Mouse (Mus musculus) forebrain, embryonic 10.5 days (tissue): ENCODE data around the gene Crlf1. TPM values are rescaled to one million over a fixed set of nuclear protein-coding genes. Genes with fewer than 3 reads are reported as not detected.

Source experiments
- DNase-seq: peaks from one replicate; pipeline ENCODE4 v3.0.0-alpha.2; 2017; ENCODE audit warnings: low spot score; ENCODE audit errors: extremely low spot score
- H3K27ac ChIP-seq: fragments of 300-500 bp; sonication (generic); 2 replicates; pipeline ENCODE4 v1.5.1; 2016; ENCODE audit warnings: mild to moderate bottlenecking
- H3K27me3 ChIP-seq: fragments of 300-500 bp; sonication (generic); 2 replicates; pipeline ENCODE4 v1.6.1; 2016; ENCODE audit warnings: mild to moderate bottlenecking; ENCODE audit not compliant: poor library complexity, severe bottlenecking
- H3K36me3 ChIP-seq: fragments of 300-500 bp; sonication (generic); replicated peaks from 2 replicates; pipeline ENCODE4 v1.6.1; 2016; ENCODE audit warnings: mild to moderate bottlenecking, moderate library complexity
- H3K4me1 ChIP-seq: fragments of 300-500 bp; sonication (generic); 2 replicates; pipeline ENCODE4 v1.6.1; 2016
- H3K4me3 ChIP-seq: fragments of 300-500 bp; sonication (generic); 2 replicates; pipeline ENCODE4 v1.5.1; 2016; ENCODE audit warnings: mild to moderate bottlenecking, moderate library complexity
- H3K9me3 ChIP-seq: fragments of 300-500 bp; sonication (generic); 2 replicates; pipeline ENCODE4 v1.6.1; 2016; ENCODE audit warnings: mild to moderate bottlenecking, moderate library complexity
- WGBS: fragments of 180-500 bp; shearing (Covaris S2); methylation state at CpG from one replicate; pipeline ENCODE4 v1.1.7; 2016; 5-methylcytosine and 5-hydroxymethylcytosine counted together
- polyA plus RNA-seq: library from polyadenylated mRNA; unstranded; fragments of >200 nt; fragmentation: Nextera tagmentation; extraction: Ambion mirVana; gene quantifications from 2 replicates; pipeline ENCODE4 v1.2.1, GENCODE M21; 2016

The Crlf1 gene
- polyA plus RNA-seq, result 34.1 and 48.4 TPM in 2 replicates

- H3K4me3 ChIP-seq, result peak within 1 kb of the TSS; percentile 50
- peaks cover 100% of the 10 kb centered on the region for H3K27me3 ChIP-seq
- no peak for DNase-seq
- WGBS, result 1% methylated on average over 81 of the region's 93 CpGs
- H3K27ac ChIP-seq, result peak within 1 kb of the TSS; percentile 74
- peaks cover 80% of the 10 kb centered on the region for H3K4me1 ChIP-seq
- H3K9me3 ChIP-seq, result no peaks in the 10 kb centered on the region
- H3K36me3 ChIP-seq, result no peaks in the 10 kb centered on the region
Measured at GRCm38 (mm10) chr8:70492664-70493640, at the start of gene Crlf1. Gene Crlf1 (plus strand): TSS chr8:70493158.

- peaks cover 24% of the 10 kb centered on the region for H3K4me1 ChIP-seq
- no peaks in the 10 kb centered on the region for H3K36me3 ChIP-seq
- H3K27ac ChIP-seq, result no peak overlapping the region
- whole genome bisulfite sequencing, result 86% methylated on average over 4 of the region's 4 CpGs
- no peak for DNase-seq
- H3K4me3 ChIP-seq, result no peak overlapping the region
- no peaks in the 10 kb centered on the region for H3K9me3 ChIP-seq
- no peaks in the 10 kb centered on the region for H3K27me3 ChIP-seq
Measured at GRCm38 (mm10) chr8:70443326-70443725, 49.6 kb upstream of the Crlf1 start.

- H3K4me1 ChIP-seq, result peaks cover 25% of the 10 kb centered on the region
- peaks cover 4% of the 10 kb centered on the region; the same call in 1 of the 2 replicates for H3K27me3 ChIP-seq
- WGBS, result 67% methylated on average over 1 of the region's 1 CpGs
- H3K27ac ChIP-seq, result no peak overlapping the region
- peaks cover 16% of the 10 kb centered on the region for H3K36me3 ChIP-seq
- DNase-seq, result no peak
- H3K4me3 ChIP-seq, result no peak overlapping the region
- H3K9me3 ChIP-seq, result no peaks in the 10 kb centered on the region
Measured at GRCm38 (mm10) chr8:70445988-70446387, 47.0 kb upstream of the Crlf1 start.

GRCm38 (mm10) chr8:70447639-70448420 lies 45.1 kb upstream of the Crlf1 start:
- Histone ChIP-seq H3K27me3 (peaks cover 22% of the 10 kb centered on the region), H3K36me3 (peaks cover 34% of the 10 kb centered on the region), H3K4me1 (peaks cover 29% of the 10 kb centered on the region), H3K9me3 (no peaks in the 10 kb centered on the region; the same call in 1 of the 2 replicates), H3K27ac (no peak overlapping the region), H3K4me3 (no peak overlapping the region)
- WGBS, result 80% methylated on average over 19 of the region's 19 CpGs
- DNase-seq, result no peak

GRCm38 (mm10) chr8:70452196-70452966 lies 40.6 kb upstream of the Crlf1 start:
- Histone ChIP-seq H3K4me3 (no peak overlapping the region), H3K27me3 (peaks cover 33% of the 10 kb centered on the region), H3K36me3 (peaks cover 36% of the 10 kb centered on the region), H3K4me1 (peaks cover 33% of the 10 kb centered on the region), H3K27ac (no peak overlapping the region), H3K9me3 (no peaks in the 10 kb centered on the region; the same call in 1 of the 2 replicates)
- WGBS, result 62% methylated on average over 52 of the region's 52 CpGs
- DNase-seq, result no peak

- Histone ChIP-seq H3K27ac (0 out of 2 replicates have a peak overlapping the region, but pooled peaks have one; percentile 26), H3K4me3 (no peak overlapping the region), H3K36me3 (peaks cover 36% of the 10 kb centered on the region), H3K27me3 (peaks cover 33% of the 10 kb centered on the region), H3K4me1 (peaks cover 23% of the 10 kb centered on the region), H3K9me3 (no peaks in the 10 kb centered on the region; the same call in 1 of the 2 replicates)
- WGBS, result 95% methylated on average over 5 of the region's 5 CpGs
- DNase-seq, result no peak
Measured at GRCm38 (mm10) chr8:70453852-70454251, 39.1 kb upstream of the Crlf1 start.

- DNase-seq, result no peak
- WGBS, result 96% methylated on average over 1 of the region's 1 CpGs
- H3K36me3 ChIP-seq, result peaks cover 23% of the 10 kb centered on the region
- peaks cover 19% of the 10 kb centered on the region for H3K27me3 ChIP-seq
- no peaks in the 10 kb centered on the region; the same call in 1 of the 2 replicates for H3K9me3 ChIP-seq
- peaks cover 20% of the 10 kb centered on the region; the same call in 1 of the 2 replicates for H3K4me1 ChIP-seq
- no peak overlapping the region for H3K4me3 ChIP-seq
- no peak overlapping the region for H3K27ac ChIP-seq
Measured at GRCm38 (mm10) chr8:70456996-70457395, 36.0 kb upstream of the Crlf1 start.

GRCm38 (mm10) chr8:70457882-70458281 lies 35.1 kb upstream of the Crlf1 start:
- Histone ChIP-seq H3K9me3 (no peaks in the 10 kb centered on the region; the same call in 1 of the 2 replicates), H3K36me3 (peaks cover 14% of the 10 kb centered on the region), H3K4me3 (no peak overlapping the region), H3K27me3 (peaks cover 10% of the 10 kb centered on the region), H3K27ac (no peak overlapping the region), H3K4me1 (peaks cover 17% of the 10 kb centered on the region; the same call in 1 of the 2 replicates)
- 89% methylated on average over 6 of the region's 6 CpGs for WGBS
- DNase-seq, result no peak

GRCm38 (mm10) chr8:70458462-70458861 lies 34.5 kb upstream of the Crlf1 start:
- WGBS, result 90% methylated on average over 3 of the region's 3 CpGs
- Histone ChIP-seq H3K9me3 (no peaks in the 10 kb centered on the region; the same call in 1 of the 2 replicates), H3K4me1 (peaks cover 16% of the 10 kb centered on the region; the same call in 1 of the 2 replicates), H3K27me3 (peaks cover 4% of the 10 kb centered on the region), H3K27ac (no peak overlapping the region), H3K36me3 (peaks cover 13% of the 10 kb centered on the region; the same call in 1 of the 2 replicates), H3K4me3 (no peak overlapping the region)
- no peak for DNase-seq

GRCm38 (mm10) chr8:70459636-70460035 lies 33.3 kb upstream of the Crlf1 start:
- Histone ChIP-seq H3K27ac (no peak overlapping the region), H3K4me3 (no peak overlapping the region), H3K4me1 (peaks cover 20% of the 10 kb centered on the region; the same call in 1 of the 2 replicates), H3K36me3 (peaks cover 13% of the 10 kb centered on the region; the same call in 1 of the 2 replicates), H3K27me3 (no peaks in the 10 kb centered on the region), H3K9me3 (no peaks in the 10 kb centered on the region; the same call in 1 of the 2 replicates)
- no peak for DNase-seq
- 91% methylated on average over 2 of the region's 2 CpGs for WGBS

- H3K27me3 ChIP-seq, result no peaks in the 10 kb centered on the region
- no peak overlapping the region for H3K27ac ChIP-seq
- H3K4me1 ChIP-seq, result peaks cover 20% of the 10 kb centered on the region; the same call in 1 of the 2 replicates
- peaks cover 13% of the 10 kb centered on the region; the same call in 1 of the 2 replicates for H3K36me3 ChIP-seq
- no peak for DNase-seq
- 90% methylated on average over 5 of the region's 5 CpGs for WGBS
- no peak overlapping the region for H3K4me3 ChIP-seq
- no peaks in the 10 kb centered on the region; the same call in 1 of the 2 replicates for H3K9me3 ChIP-seq
Measured at GRCm38 (mm10) chr8:70460199-70460598, 32.8 kb upstream of the Crlf1 start.
